ENCODE assay signal across 10 mouse cellular contexts in the genomic region with DNA sequence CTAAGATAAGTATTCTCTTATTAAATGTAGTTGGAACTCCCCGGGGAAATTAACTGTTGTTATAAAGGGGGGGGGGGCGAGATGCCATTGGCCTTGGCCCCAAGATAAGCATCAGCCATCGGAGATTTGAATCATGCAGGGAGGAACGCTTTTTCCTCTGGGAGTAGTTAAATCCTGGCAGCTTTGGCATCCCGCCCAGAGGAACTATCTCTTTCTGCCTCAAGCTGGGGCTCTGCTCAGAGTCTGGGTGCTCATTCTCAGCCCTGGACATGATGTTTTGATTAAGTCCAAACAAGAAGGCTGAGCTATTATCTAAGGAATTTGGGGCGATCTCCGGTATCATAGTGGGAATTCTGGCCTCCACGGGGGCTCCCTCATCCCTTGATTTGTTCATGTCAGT.
DNase-seq lines count a peak whose midpoint lies in the region; ATAC-seq and TF ChIP-seq lines count a peak whose summit lies in the region.
"Had no signal": no experiment of that assay in that cellular context is flagged by ENCODE, and none has a peak within 500 bp of the region (broad histone marks: within the 10 kb centered on the region; RNA-seq: fewer than 3 reads in every experiment).

No protein-coding gene starts in this region.

- H3K36me3 ChIP-seq in forebrain, postnatal 0 days (ENCODE audit: insufficient read depth): no peaks in the 10 kb centered on the region
- H3K36me3 ChIP-seq in forebrain, embryonic 16.5 days (ENCODE audit: control insufficient read depth, insufficient read depth): no peaks in the 10 kb centered on the region
- no peaks in the 10 kb centered on the region for H3K36me3 ChIP-seq in midbrain, embryonic 14.5 days (ENCODE audit: control insufficient read depth, insufficient read depth, low read length)
- no peaks in the 10 kb centered on the region for H3K36me3 ChIP-seq in midbrain, embryonic 13.5 days
- no peaks in the 10 kb centered on the region for H3K36me3 ChIP-seq in heart, embryonic 11.5 days (ENCODE audit: control insufficient read depth, insufficient read depth, low read length)

- no peak overlapping the region for H3K9ac ChIP-seq in forebrain, postnatal 0 days
- no peak overlapping the region for H3K9ac ChIP-seq in forebrain, embryonic 16.5 days (replicated peaks; ENCODE audit: low read depth, low read length)
- H3K9ac ChIP-seq in midbrain, embryonic 14.5 days (replicated peaks; ENCODE audit: low read length): no peak overlapping the region
- H3K9ac ChIP-seq in midbrain, embryonic 13.5 days (replicated peaks): no peak overlapping the region
- H3K9ac ChIP-seq in heart, embryonic 11.5 days (ENCODE audit: low read depth, low read length): no peak overlapping the region

- DNase-seq in forebrain, postnatal 0 days: peak; percentile 34
- peak; percentile 56 for DNase-seq in midbrain, embryonic 14.5 days
- peak; percentile 26 for DNase-seq in embryo, embryonic 11.5 days (ENCODE audit: low read depth, low spot score)
- DNase-seq in ovary, adult 18-20 months (ENCODE audit: low spot score): peak; percentile 37
- no peak for DNase-seq in frontal cortex, postnatal 25 days (ENCODE audit: low spot score in 2 of 2)

- H3K4me1 ChIP-seq in forebrain, postnatal 0 days (ENCODE audit: insufficient read depth): no peaks in the 10 kb centered on the region
- H3K4me1 ChIP-seq in forebrain, embryonic 16.5 days (replicated peaks; ENCODE audit: control insufficient read depth, insufficient read depth, low read length): peaks cover 9% of the 10 kb centered on the region; the same call in 1 of the 2 replicates
- H3K4me1 ChIP-seq in midbrain, embryonic 14.5 days (ENCODE audit: control insufficient read depth, insufficient read depth, low read length): peaks cover 3% of the 10 kb centered on the region; the same call in 1 of the 2 replicates
- H3K4me1 ChIP-seq in midbrain, embryonic 13.5 days (replicated peaks): peaks cover 11% of the 10 kb centered on the region
- H3K4me1 ChIP-seq in heart, embryonic 11.5 days (ENCODE audit: control insufficient read depth, insufficient read depth, low read length): no peaks in the 10 kb centered on the region

- no peak overlapping the region for H3K4me2 ChIP-seq in forebrain, postnatal 0 days (ENCODE audit: low read depth)
- H3K4me2 ChIP-seq in forebrain, embryonic 16.5 days (ENCODE audit: low read length): no peak overlapping the region
- no peak overlapping the region for H3K4me2 ChIP-seq in midbrain, embryonic 14.5 days (ENCODE audit: low read length)
- H3K4me2 ChIP-seq in midbrain, embryonic 13.5 days (replicated peaks): no peak overlapping the region
- H3K4me2 ChIP-seq in heart, embryonic 11.5 days: no peak overlapping the region

- no peaks in the 10 kb centered on the region for H3K27me3 ChIP-seq in forebrain, postnatal 0 days (ENCODE audit: insufficient read depth, low read length)
- no peaks in the 10 kb centered on the region for H3K27me3 ChIP-seq in forebrain, embryonic 16.5 days (replicated peaks; ENCODE audit: control insufficient read depth, insufficient read depth, low read length)
- H3K27me3 ChIP-seq in midbrain, embryonic 14.5 days (ENCODE audit: control insufficient read depth, insufficient read depth, low read length): no peaks in the 10 kb centered on the region
- H3K27me3 ChIP-seq in midbrain, embryonic 13.5 days: no peaks in the 10 kb centered on the region
- H3K27me3 ChIP-seq in heart, embryonic 11.5 days (ENCODE audit: control insufficient read depth, insufficient read depth, low read length): peaks cover 7% of the 10 kb centered on the region; the same call in 1 of the 2 replicates

- TF ChIP-seq CTCF in forebrain, postnatal 0 days (IDR thresholded peaks at IDR 0.05; ENCODE audit: low read depth): no peak

- H3K9me3 ChIP-seq in forebrain, postnatal 0 days (ENCODE audit: low read length): no peaks in the 10 kb centered on the region
- H3K9me3 ChIP-seq in forebrain, embryonic 16.5 days (ENCODE audit: control insufficient read depth, low read length): no peaks in the 10 kb centered on the region
- H3K9me3 ChIP-seq in midbrain, embryonic 14.5 days (ENCODE audit: control insufficient read depth, low read length): no peaks in the 10 kb centered on the region
- no peaks in the 10 kb centered on the region for H3K9me3 ChIP-seq in midbrain, embryonic 13.5 days
- H3K9me3 ChIP-seq in heart, embryonic 11.5 days (replicated peaks; ENCODE audit: control insufficient read depth, low read length): no peaks in the 10 kb centered on the region

- no peak overlapping the region for H3K27ac ChIP-seq in forebrain, postnatal 0 days (ENCODE audit: low read depth, low read length)
- no peak overlapping the region for H3K27ac ChIP-seq in forebrain, embryonic 16.5 days (ENCODE audit: low read length)
- H3K27ac ChIP-seq in midbrain, embryonic 14.5 days (replicated peaks; ENCODE audit: low read depth, low read length): no peak overlapping the region
- H3K27ac ChIP-seq in midbrain, embryonic 13.5 days: no peak overlapping the region
- no peak overlapping the region for H3K27ac ChIP-seq in heart, embryonic 11.5 days (ENCODE audit: low read depth, low read length)
- H3K27ac ChIP-seq: macrophage had no signal

- ATAC-seq in forebrain, postnatal 0 days: no peak
- no peak for ATAC-seq in forebrain, embryonic 16.5 days
- no peak for ATAC-seq in midbrain, embryonic 14.5 days (ENCODE audit: low FRiP score, low TSS enrichment)
- ATAC-seq in midbrain, embryonic 13.5 days: no peak
- ATAC-seq in heart, embryonic 11.5 days (replicated peaks; ENCODE audit: insufficient number of reproducible peaks, low FRiP score, low TSS enrichment): no peak; the same call in 1 of the 2 replicates
- ATAC-seq: CD4-positive, CD25-positive, alpha-beta regulatory T cell, adult 4 months had no signal

- no peak overlapping the region for H3K4me3 ChIP-seq in forebrain, postnatal 0 days (ENCODE audit: low read depth, low read length)
- no peak overlapping the region for H3K4me3 ChIP-seq in forebrain, embryonic 16.5 days (replicated peaks; ENCODE audit: low read length)
- no peak overlapping the region for H3K4me3 ChIP-seq in midbrain, embryonic 14.5 days (replicated peaks; ENCODE audit: low read depth, low read length)
- no peak overlapping the region for H3K4me3 ChIP-seq in midbrain, embryonic 13.5 days (replicated peaks)
- no peak overlapping the region for H3K4me3 ChIP-seq in heart, embryonic 11.5 days (ENCODE audit: low read depth, low read length)

- 47% methylated on average over 8 of the region's 8 CpGs for WGBS in forebrain, postnatal 0 days
- WGBS in forebrain, embryonic 16.5 days: 53% methylated on average over 8 of the region's 8 CpGs
- 64% methylated on average over 8 of the region's 8 CpGs for WGBS in midbrain, embryonic 14.5 days
- 67% methylated on average over 8 of the region's 8 CpGs for WGBS in midbrain, embryonic 13.5 days
- WGBS in heart, embryonic 11.5 days (ENCODE audit: insufficient replicate concordance): 34% methylated on average over 8 of the region's 8 CpGs

Comparison
In these comparisons a context has a peak if more than half of its experiments do, and no peak if none do; other contexts are left out.
1. DNase-seq: peak in forebrain, postnatal 0 days (single experiment), midbrain, embryonic 14.5 days (single experiment), embryo, embryonic 11.5 days (single experiment) and ovary, adult 18-20 months (single experiment); none in frontal cortex, postnatal 25 days (0 of 2).